Mouse (Mus musculus) kidney, adult 2 months (tissue): ENCODE measurements around the gene Zscan2. TPM values are rescaled to one million over a fixed set of nuclear protein-coding genes. Genes with fewer than 3 reads are reported as not detected.
A peak's percentile ranks its signal among the peaks of the same experiment; 100 is the strongest.

ENCODE experiments used
- DNase-seq: peaks from one replicate; pipeline ENCODE4 v3.0.0; 2021
- H3K27ac ChIP-seq: fragments of 200-500 bp; 2 replicates; pipeline ENCODE4 v1.5.1; 2012; ENCODE audit warnings: low read depth, low read length, control low read depth, inconsistent platforms; ENCODE audit not compliant: insufficient read depth
- H3K27me3 ChIP-seq: fragments of 200-500 bp; replicated peaks from 2 replicates; pipeline ENCODE4 v1.6.1; 2012; ENCODE audit warnings: mild to moderate bottlenecking, moderate library complexity, low read length, inconsistent platforms; ENCODE audit not compliant: control insufficient read depth, insufficient read depth
- H3K36me3 ChIP-seq: fragments of 200-500 bp; 2 replicates; pipeline ENCODE4 v1.6.1; 2012; ENCODE audit warnings: mild to moderate bottlenecking, moderate library complexity, low read length, inconsistent platforms; ENCODE audit not compliant: control insufficient read depth, insufficient read depth
- H3K4me1 ChIP-seq: fragments of 200-500 bp; 2 replicates; pipeline ENCODE4 v1.6.1; 2011; ENCODE audit warnings: low read length; ENCODE audit not compliant: control insufficient read depth, insufficient read depth
- H3K4me3 ChIP-seq: fragments of 200-500 bp; 2 replicates; pipeline ENCODE4 v1.5.1; 2011; ENCODE audit warnings: mild to moderate bottlenecking, low read depth, low read length, control low read depth; ENCODE audit not compliant: insufficient read depth
- CTCF ChIP-seq: fragments of 200-500 bp; conservative IDR thresholded peaks from 2 replicates; pipeline ENCODE4 v1.5.1; 2011; ENCODE audit warnings: low read depth, mild to moderate bottlenecking, control low read depth, low read length, moderate library complexity, mixed read lengths; ENCODE audit not compliant: insufficient read depth, insufficient read length
- POLR2A ChIP-seq: fragments of 200-500 bp; IDR thresholded peaks from one replicate; pipeline ENCODE4 v1.6.1; 2011; ENCODE audit warnings: low read depth, low read length, control low read depth
- WGBS: fragments of 180-500 bp; shearing (Covaris S2); methylation state at CpG from one replicate; pipeline ENCODE4 v1.1.7; 2018; 5-methylcytosine and 5-hydroxymethylcytosine counted together
- polyA plus RNA-seq: library from polyadenylated mRNA; depleted of rRNA; stranded (reverse); fragments of >200 nt; gene quantifications from 2 replicates; pipeline ENCODE4 v1.2.3, GENCODE M21; 2012

The Zscan2 gene
- polyA plus RNA-seq, 1 experiment = 5.4 TPM

DNA sequence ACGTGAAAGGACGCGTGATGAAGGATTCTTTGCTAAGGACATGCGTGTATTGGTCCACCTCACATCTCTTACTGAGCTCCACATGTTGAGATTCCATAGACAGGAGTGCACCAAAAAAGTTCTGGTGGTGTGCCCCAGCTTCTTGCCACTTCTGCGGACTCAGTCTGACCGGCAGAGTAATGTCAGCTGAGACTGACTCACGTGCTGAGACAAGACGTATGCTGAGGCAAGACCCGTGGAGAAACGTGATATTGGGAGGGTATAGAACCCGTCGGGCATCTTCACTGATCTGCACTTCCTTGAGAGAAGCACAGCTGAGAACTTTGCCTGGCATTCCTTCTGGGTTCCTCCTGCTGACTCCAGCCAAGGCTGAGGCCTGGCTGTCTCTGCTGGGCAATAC, 16.0 kb upstream of the Zscan2 start:
- Histone ChIP-seq H3K36me3 (no peaks in the 10 kb centered on the region), H3K27me3 (no peaks in the 10 kb centered on the region), H3K4me3 (no peak overlapping the region), H3K27ac (no peak overlapping the region), H3K4me1 (peaks cover 4% of the 10 kb centered on the region; the same call in 1 of the 2 replicates)
- DNase-seq = no peak
- 88% methylated on average over 12 of the region's 12 CpGs for WGBS
- TF ChIP-seq POLR2A (no peak), CTCF (no peak)

- Histone ChIP-seq H3K36me3 (no peaks in the 10 kb centered on the region), H3K27me3 (no peaks in the 10 kb centered on the region), H3K4me3 (no peak overlapping the region), H3K4me1 (no peaks in the 10 kb centered on the region; the same call in 1 of the 2 replicates), H3K27ac (no peak overlapping the region)
- 62% methylated on average over 15 of the region's 15 CpGs for whole genome bisulfite sequencing
- peak; percentile 29 for DNase-seq
- no peak for TF ChIP-seq POLR2A
- no peak for TF ChIP-seq CTCF
Measured at GRCm38 (mm10) chr7:80845621-80846279, 15.0 kb upstream of the Zscan2 start.

GRCm38 (mm10) chr7:80846280-80846678, 14.4 kb upstream of the Zscan2 start:
- no peak overlapping the region for H3K4me3 ChIP-seq
- DNase-seq = no peak
- no peaks in the 10 kb centered on the region for H3K36me3 ChIP-seq
- H3K27ac ChIP-seq = no peak overlapping the region
- WGBS = 84% methylated on average over 10 of the region's 10 CpGs
- TF ChIP-seq CTCF (no peak), POLR2A (no peak)
- no peaks in the 10 kb centered on the region for H3K27me3 ChIP-seq
- H3K4me1 ChIP-seq = no peaks in the 10 kb centered on the region; the same call in 1 of the 2 replicates

DNA sequence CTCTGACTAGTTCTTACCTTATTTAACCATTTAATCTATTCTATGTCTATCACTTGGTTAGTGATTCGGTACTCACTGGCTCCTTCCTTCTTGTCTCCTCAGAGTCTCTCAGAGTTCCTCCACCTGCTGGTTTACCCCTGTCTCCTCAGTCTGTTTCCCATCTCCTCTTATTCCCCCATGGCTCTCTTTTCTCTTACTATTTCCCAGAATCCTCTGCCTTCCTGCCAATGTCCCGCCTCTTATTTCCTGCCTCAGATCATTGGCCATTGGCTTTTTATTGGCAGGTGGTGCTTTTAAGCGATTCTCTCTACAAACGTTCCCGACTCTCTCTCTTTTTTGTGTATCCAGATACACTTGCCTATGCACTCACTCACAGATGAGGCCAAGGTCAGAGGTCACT, 14.0 kb upstream of the Zscan2 start:
- WGBS = 94% methylated on average over 5 of the region's 5 CpGs
- Histone ChIP-seq H3K27ac (no peak overlapping the region), H3K4me3 (no peak overlapping the region), H3K4me1 (no peaks in the 10 kb centered on the region; the same call in 1 of the 2 replicates), H3K27me3 (no peaks in the 10 kb centered on the region), H3K36me3 (no peaks in the 10 kb centered on the region)
- TF ChIP-seq CTCF = no peak
- TF ChIP-seq POLR2A = no peak
- no peak for DNase-seq

GRCm38 (mm10) chr7:80849267-80849666, 11.5 kb upstream of the Zscan2 start:
- H3K27ac ChIP-seq = no peak overlapping the region
- no peaks in the 10 kb centered on the region; the same call in 1 of the 2 replicates for H3K4me1 ChIP-seq
- DNase-seq = no peak
- no peak overlapping the region for H3K4me3 ChIP-seq
- 68% methylated on average over 2 of the region's 2 CpGs for WGBS
- H3K27me3 ChIP-seq = no peaks in the 10 kb centered on the region
- no peak for TF ChIP-seq POLR2A
- no peak for TF ChIP-seq CTCF
- H3K36me3 ChIP-seq = no peaks in the 10 kb centered on the region

GRCm38 (mm10) chr7:80849710-80850109, 11.0 kb upstream of the Zscan2 start:
- Histone ChIP-seq H3K36me3 (no peaks in the 10 kb centered on the region), H3K27ac (no peak overlapping the region), H3K4me3 (no peak overlapping the region), H3K27me3 (no peaks in the 10 kb centered on the region), H3K4me1 (no peaks in the 10 kb centered on the region; the same call in 1 of the 2 replicates)
- peak; percentile 73 for DNase-seq
- WGBS = 20% methylated on average over 4 of the region's 4 CpGs
- TF ChIP-seq POLR2A = no peak
- TF ChIP-seq CTCF = peak; percentile 95

DNA sequence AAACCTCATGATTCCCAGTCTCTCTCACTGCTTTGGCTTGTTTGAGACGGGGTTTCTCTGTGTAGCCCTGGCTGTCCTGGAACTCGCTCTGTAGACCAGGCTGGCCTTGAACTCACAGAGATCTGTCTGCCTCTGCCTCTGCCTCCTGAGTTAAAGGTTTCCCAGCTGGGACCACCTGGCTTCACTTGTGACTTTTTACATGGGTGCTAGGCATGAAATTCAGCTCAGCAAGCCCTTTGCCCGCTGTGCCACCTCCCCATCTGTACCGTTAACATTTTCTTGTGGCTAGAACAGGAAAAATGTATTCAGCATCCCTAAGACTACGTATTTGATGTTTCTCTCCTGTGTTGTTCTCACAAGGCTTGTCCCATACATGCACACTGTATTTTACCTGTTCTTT, 10.2 kb upstream of the Zscan2 start:
- Histone ChIP-seq H3K27me3 (no peaks in the 10 kb centered on the region), H3K4me3 (no peak overlapping the region), H3K36me3 (no peaks in the 10 kb centered on the region), H3K4me1 (no peaks in the 10 kb centered on the region; the same call in 1 of the 2 replicates), H3K27ac (no peak overlapping the region)
- no peak for TF ChIP-seq POLR2A
- TF ChIP-seq CTCF = no peak
- no peak for DNase-seq
- WGBS = 88% methylated on average over 5 of the region's 5 CpGs
